Mouse (Mus musculus): ENCODE measurements around the gene Pde1c. TPM values are rescaled to one million over a fixed set of nuclear protein-coding genes. Genes with fewer than 3 reads are reported as not detected.
"Not testable (repeated sequence)": the region's sequence is repeated elsewhere in the genome, so short reads cannot be mapped to it uniquely, and the experiment has no call there.

Gene Pde1c
- 3.5 and 3.9 TPM in 2 replicates for polyA plus RNA-seq (2016; fragmentation: Nextera tagmentation; extraction: Ambion mirVana)

DNA sequence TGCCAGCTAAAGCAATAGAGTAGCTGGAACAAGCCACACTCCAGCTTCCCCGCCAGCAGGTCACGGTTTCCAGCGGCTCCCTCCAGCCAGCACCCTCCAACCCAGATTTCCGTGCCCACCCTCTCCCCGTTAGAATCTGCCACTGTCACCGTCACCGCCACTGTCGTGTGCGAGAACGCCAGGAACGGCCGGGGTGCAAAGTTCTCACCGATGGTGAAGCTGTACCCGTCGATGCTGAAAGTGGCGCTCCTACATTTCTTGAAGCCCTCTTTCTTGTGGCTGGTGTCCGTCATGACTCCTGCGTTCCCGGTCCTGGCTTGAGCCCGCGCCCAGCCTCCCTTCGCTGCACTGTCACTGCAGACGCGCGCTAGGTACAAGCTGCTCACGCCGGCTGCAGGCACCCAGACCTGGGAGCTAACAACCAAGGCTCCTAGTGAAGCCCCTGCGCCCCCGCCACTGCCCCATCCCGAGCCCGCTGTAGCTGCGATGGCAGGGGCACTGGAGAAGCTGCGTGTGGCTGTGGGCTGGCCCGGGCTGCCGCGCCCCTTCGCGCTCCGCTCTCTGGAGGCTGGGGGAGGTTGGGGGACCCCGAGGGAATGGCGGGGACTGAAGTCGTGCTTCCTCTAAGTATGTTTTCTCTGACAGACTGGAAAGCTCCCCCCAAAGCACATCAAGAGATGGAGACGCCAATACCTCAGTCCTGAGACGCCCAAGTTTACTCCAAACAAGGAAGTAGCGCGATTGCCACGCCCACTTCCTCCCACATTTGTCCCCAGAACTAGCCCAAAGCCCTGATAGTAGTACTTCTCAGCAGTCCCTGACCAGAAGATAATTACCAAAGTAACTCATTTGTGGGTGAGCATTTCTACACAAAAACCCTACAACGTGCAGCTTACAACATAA is at the start of gene Pde1c:
Gene Pde1c (minus strand): TSS at position 634 of the 903 bp plus-strand sequence.
- Histone ChIP-seq H3K27me3 (ENCODE audit: insufficient read depth, poor library complexity, severe bottlenecking) (peaks cover 8% of the 10 kb centered on the region), H3K4me1 (replicated peaks) (peaks cover 6% of the 10 kb centered on the region; the same call in 1 of the 2 replicates), H3K27ac (peak within 1 kb of the TSS; percentile 80), H3K36me3 (no peaks in the 10 kb centered on the region), H3K4me3 (peak within 1 kb of the TSS; percentile 77), H3K9me3 (no peaks in the 10 kb centered on the region)
- under 1% methylated on average over 48 of the region's 48 CpGs for WGBS
- DNase-seq (ENCODE audit: low spot score), result peak; percentile 54

DNA sequence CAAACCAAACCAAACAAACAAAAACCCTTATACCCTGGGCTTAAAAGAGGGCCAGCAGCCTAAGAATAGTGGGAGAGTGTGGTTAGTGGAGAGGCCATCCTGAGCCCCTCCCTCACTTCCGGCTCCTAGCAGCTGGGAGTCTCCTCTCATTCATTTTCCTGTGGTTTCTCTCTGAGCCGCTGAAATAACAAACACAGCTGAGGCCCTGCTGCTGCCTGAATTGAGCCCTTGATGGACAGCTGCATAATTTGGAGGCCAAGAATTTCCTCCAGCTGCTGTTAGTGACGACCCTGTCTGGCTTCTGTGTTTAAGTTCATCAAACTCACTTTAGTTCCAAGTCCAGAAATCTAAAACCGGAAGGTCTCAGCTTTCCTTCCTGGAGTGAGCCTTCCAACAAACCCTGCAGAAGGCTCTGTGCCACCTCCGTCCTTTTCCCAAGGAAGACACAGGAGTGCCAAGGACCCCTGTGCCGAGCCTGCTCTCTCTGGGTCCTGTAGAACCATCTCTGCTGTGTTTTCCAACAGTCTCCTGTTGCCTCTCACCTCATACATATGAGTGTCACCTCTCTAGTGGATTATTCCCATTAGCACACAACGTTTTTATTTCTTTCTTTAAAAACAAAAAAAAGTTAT is 48.2 kb upstream of the Pde1c start:
- Histone ChIP-seq H3K27me3 (ENCODE audit: insufficient read depth, poor library complexity, severe bottlenecking) (no peaks in the 10 kb centered on the region), H3K4me3 (no peak overlapping the region), H3K36me3 (no peaks in the 10 kb centered on the region), H3K4me1 (replicated peaks) (peaks cover 25% of the 10 kb centered on the region), H3K9me3 (no peaks in the 10 kb centered on the region), H3K27ac (peak overlapping the region; percentile 83)
- DNase-seq (ENCODE audit: low spot score), result peak; percentile 75
- 18% methylated on average over 7 of the region's 7 CpGs for WGBS

DNA sequence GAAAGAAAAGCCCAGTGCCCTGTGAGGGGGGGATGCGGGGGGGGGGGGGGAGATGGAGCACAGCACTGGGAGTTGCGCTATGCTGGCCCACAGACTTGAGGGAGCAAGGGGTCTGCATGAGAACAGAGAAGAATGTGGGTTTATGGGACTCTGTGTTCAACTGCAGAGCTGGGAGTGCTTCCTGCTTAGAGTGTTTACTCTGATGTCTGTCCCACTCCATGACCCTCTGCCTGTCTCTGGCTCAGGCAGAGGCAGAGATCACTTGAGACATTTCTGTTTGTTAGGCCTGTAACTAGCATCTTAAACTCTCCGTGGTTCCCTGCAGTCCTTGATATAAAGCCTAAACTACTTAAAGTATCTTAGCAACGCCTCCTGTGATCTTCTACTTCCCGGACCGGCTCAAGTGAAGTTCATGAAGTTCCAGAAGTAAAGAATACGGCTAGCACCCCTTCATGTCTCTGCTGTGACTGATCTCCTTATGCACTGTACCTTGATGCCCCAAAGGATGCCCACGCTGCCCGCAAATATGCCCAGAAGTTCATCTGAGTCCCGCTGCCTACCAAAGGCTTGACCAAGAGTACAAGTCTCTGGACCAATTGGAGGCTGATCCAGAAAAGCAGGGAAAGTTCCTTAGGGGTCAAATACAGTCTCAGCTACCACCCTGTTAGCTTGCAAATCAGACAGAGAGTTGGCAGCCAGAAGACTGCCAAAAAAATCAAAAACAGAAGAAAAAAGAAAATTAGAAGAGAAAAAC is 47.5 kb upstream of the Pde1c start:
- H3K4me1 ChIP-seq (replicated peaks), result peaks cover 25% of the 10 kb centered on the region
- WGBS, result 74% methylated on average over 10 of the region's 10 CpGs
- H3K36me3 ChIP-seq, result no peaks in the 10 kb centered on the region
- no peaks in the 10 kb centered on the region for H3K9me3 ChIP-seq
- peak overlapping the region; percentile 83 for H3K27ac ChIP-seq
- no peak for DNase-seq (ENCODE audit: low spot score)
- no peak overlapping the region for H3K4me3 ChIP-seq
- H3K27me3 ChIP-seq (ENCODE audit: insufficient read depth, poor library complexity, severe bottlenecking), result no peaks in the 10 kb centered on the region

DNA sequence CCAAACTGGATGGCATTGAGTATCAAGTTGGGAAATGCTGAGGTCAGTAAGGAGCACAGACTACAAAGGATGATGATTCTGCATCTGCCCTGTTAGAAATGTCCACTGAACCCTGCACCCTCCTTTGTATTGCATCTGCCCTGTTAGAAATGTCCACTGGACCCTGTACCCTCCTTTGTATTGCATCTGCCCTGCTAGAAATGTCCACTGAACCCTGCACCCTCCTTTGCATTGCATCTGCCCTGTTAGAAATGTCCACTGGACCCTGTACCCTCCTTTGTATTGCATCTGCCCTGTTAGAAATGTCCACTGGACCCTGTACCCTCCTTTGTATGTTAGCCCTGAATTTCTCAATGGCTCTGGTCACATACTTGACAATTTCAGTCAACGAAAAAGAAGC is 40.6 kb upstream of the Pde1c start:
- not testable (repeated sequence) for H3K9me3 ChIP-seq; H3K27me3 ChIP-seq (ENCODE audit: insufficient read depth, poor library complexity, severe bottlenecking); H3K4me3 ChIP-seq; H3K36me3 ChIP-seq; H3K27ac ChIP-seq; DNase-seq (ENCODE audit: low spot score); H3K4me1 ChIP-seq (replicated peaks)
- 70% methylated on average over 1 of the region's 1 CpGs for WGBS

DNA sequence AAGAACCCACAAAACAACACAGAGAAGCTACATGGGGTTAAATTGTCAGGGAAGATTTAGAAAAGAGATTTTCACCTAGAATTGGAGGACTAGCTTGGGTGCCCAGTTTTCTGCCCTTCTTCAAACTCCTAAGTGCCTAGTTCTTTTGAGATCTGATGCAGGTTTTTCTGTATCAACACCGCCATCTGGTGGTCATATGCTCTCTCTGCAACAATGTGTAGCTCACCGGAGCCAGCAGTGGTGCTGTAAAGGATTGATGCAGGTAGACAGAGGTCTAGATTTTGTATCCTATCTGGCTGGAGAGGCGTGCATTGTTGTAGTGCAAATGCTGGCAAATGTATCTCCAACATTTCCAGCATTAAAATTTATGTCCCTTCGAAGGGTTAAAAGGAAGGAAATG is 39.4 kb upstream of the Pde1c start:
- H3K9me3 ChIP-seq, result no peaks in the 10 kb centered on the region
- H3K36me3 ChIP-seq, result no peaks in the 10 kb centered on the region
- H3K27ac ChIP-seq, result no peak overlapping the region
- H3K4me1 ChIP-seq (replicated peaks), result no peaks in the 10 kb centered on the region
- no peak overlapping the region for H3K4me3 ChIP-seq
- 4% methylated on average over 4 of the region's 4 CpGs for WGBS
- no peaks in the 10 kb centered on the region for H3K27me3 ChIP-seq (ENCODE audit: insufficient read depth, poor library complexity, severe bottlenecking)
- peak; percentile 74 for DNase-seq (ENCODE audit: low spot score)

DNA sequence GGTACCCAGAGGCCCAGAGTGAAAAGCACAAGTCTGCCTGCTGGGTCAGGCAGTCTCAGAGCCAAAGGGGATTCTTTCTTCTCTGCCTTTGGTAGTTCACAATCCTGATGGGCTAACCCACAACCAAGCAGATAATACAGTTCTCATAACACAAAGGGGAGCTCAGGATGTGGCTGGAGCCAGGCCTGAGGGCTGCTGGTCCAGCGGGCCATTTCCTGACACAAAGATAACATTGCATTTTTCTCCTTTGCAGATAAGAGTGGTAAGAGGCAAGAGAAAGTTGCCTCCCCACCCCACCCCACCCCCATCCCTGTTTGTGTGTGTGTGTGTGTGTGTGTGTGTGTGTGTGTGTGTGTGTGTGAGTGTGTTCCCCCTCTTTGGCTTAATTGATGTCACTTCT is 10.7 kb upstream of the Pde1c start:
- no peak for DNase-seq (ENCODE audit: low spot score)
- no peak overlapping the region for H3K4me3 ChIP-seq
- no peaks in the 10 kb centered on the region for H3K4me1 ChIP-seq (replicated peaks)
- no peaks in the 10 kb centered on the region for H3K9me3 ChIP-seq
- no peak overlapping the region for H3K27ac ChIP-seq
- H3K27me3 ChIP-seq (ENCODE audit: insufficient read depth, poor library complexity, severe bottlenecking), result no peaks in the 10 kb centered on the region
- no peaks in the 10 kb centered on the region for H3K36me3 ChIP-seq
- WGBS, result 56% methylated on average over 1 of the region's 1 CpGs

DNA sequence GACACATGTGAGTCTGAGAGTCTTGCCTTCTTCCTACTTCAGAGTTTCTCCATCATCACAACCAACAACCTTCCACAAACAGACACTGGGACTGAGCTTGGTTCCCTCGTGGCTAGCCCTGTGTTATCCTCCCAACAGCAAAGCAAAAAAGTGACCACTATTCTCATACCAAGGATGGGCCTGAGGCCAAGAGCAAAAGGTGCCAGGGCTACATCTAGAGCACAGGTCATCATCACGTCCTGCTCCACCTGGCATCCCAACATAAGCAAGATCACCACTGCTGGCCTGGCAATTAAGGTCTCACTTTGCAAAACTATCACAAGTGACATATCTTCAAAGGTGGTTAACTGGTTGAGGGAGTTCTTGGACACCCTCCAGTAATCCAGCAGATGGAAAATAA is 8.0 kb downstream of the Pde1c start:
- no peaks in the 10 kb centered on the region for H3K27me3 ChIP-seq (ENCODE audit: insufficient read depth, poor library complexity, severe bottlenecking)
- no peak overlapping the region for H3K27ac ChIP-seq
- no peaks in the 10 kb centered on the region for H3K36me3 ChIP-seq
- H3K4me1 ChIP-seq (replicated peaks), result no peaks in the 10 kb centered on the region
- H3K9me3 ChIP-seq, result no peaks in the 10 kb centered on the region
- no peak overlapping the region for H3K4me3 ChIP-seq
- no peak for DNase-seq (ENCODE audit: low spot score)
- WGBS, result 78% methylated on average over 2 of the region's 2 CpGs

DNA sequence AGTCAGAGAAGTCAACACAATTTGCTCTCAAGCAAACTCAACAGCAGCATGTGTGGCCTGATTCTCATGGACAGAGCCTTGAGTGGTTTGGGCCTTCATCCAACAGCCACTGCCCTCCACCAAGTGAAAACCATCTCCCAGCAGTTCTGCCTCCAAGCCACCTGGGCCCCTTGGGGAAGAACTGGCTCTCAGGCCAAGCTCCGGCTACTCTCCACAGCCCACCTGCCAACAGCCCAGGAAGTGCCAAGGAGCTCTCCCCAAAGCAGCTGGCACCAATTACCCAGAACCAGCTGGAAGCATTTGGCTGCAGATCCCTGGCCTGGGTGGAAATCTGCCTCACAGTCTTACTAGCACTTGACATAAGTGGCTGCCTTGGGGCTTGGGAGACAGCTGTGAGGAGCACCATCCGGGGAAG is 8.4 kb downstream of the Pde1c start:
- no peaks in the 10 kb centered on the region for H3K27me3 ChIP-seq (ENCODE audit: insufficient read depth, poor library complexity, severe bottlenecking)
- no peak for DNase-seq (ENCODE audit: low spot score)
- WGBS, result 87% methylated on average over 2 of the region's 2 CpGs
- H3K4me1 ChIP-seq (replicated peaks), result no peaks in the 10 kb centered on the region
- H3K9me3 ChIP-seq, result no peaks in the 10 kb centered on the region
- H3K4me3 ChIP-seq, result no peak overlapping the region
- H3K27ac ChIP-seq, result no peak overlapping the region
- no peaks in the 10 kb centered on the region for H3K36me3 ChIP-seq

DNA sequence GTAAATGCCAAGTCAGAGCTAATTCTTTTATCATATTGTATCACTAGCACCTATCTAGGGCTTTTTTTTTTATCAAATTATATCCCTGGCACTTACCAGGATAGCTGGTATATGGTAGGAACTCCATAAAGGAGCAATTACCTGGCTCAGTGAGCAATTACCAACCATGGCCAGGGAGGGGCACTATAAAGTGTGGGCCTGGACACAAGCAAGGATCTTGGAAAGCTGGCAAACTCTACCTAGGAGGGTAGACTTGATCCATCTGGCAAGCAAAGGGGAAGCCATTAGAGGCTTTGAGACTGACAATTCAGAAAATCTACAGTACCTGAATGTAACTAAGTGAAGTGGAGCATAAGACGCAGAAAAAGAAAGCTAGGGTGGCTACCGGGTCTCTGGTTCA is 10.2 kb downstream of the Pde1c start:
- no peak overlapping the region for H3K4me3 ChIP-seq
- no peaks in the 10 kb centered on the region for H3K9me3 ChIP-seq
- no peaks in the 10 kb centered on the region for H3K4me1 ChIP-seq (replicated peaks)
- H3K36me3 ChIP-seq, result no peaks in the 10 kb centered on the region
- no peaks in the 10 kb centered on the region for H3K27me3 ChIP-seq (ENCODE audit: insufficient read depth, poor library complexity, severe bottlenecking)
- no peak overlapping the region for H3K27ac ChIP-seq
- WGBS, result 90% methylated on average over 2 of the region's 2 CpGs
- no peak for DNase-seq (ENCODE audit: low spot score)

DNA sequence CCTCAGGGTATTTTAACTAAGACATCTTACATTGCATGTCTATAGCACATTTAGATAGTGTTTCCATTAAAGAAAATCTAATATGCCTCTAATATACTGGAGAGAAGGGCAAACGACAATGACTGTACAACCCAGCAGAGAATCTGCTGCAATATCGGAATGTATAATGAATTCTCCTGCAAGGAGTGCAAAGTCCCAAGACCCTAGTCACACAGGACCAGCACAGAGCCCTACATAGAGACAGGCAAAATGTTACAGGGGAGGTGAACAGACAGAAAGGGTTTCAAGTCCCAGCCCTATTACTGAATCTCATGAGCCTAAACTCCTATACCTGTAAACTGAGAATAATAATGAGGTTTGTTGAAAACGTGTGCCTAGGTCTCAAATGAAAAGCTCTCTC is 13.1 kb downstream of the Pde1c start:
- H3K4me1 ChIP-seq (replicated peaks), result no peaks in the 10 kb centered on the region
- no peaks in the 10 kb centered on the region for H3K27me3 ChIP-seq (ENCODE audit: insufficient read depth, poor library complexity, severe bottlenecking)
- WGBS, result 80% methylated on average over 3 of the region's 3 CpGs
- H3K36me3 ChIP-seq, result no peaks in the 10 kb centered on the region
- no peak for DNase-seq (ENCODE audit: low spot score)
- H3K4me3 ChIP-seq, result no peak overlapping the region
- no peak overlapping the region for H3K27ac ChIP-seq
- no peaks in the 10 kb centered on the region for H3K9me3 ChIP-seq

DNA sequence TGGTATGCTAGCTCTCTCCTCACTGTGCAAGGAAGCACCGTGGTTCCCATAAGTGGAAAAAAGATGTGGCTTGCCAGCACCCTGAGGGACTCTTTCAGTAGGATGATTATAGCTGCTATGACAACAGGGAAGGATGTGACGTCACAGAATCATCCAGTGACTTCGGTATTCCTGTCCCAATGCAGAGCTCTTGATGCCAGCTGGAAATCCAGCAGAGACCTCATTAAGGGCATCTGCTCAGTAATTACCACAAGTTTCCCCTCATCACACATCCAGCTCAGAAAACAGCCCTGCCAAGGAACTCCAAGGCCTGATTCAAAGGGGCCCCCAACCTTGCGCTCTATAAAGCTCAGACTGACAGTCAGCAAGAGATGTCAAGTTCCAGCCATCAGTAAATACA is 13.5 kb downstream of the Pde1c start:
- H3K4me1 ChIP-seq (replicated peaks), result no peaks in the 10 kb centered on the region
- H3K4me3 ChIP-seq, result no peak overlapping the region
- DNase-seq (ENCODE audit: low spot score), result no peak
- H3K27me3 ChIP-seq (ENCODE audit: insufficient read depth, poor library complexity, severe bottlenecking), result no peaks in the 10 kb centered on the region
- WGBS, result 64% methylated on average over 4 of the region's 4 CpGs
- H3K36me3 ChIP-seq, result no peaks in the 10 kb centered on the region
- H3K27ac ChIP-seq, result no peak overlapping the region
- H3K9me3 ChIP-seq, result no peaks in the 10 kb centered on the region

DNA sequence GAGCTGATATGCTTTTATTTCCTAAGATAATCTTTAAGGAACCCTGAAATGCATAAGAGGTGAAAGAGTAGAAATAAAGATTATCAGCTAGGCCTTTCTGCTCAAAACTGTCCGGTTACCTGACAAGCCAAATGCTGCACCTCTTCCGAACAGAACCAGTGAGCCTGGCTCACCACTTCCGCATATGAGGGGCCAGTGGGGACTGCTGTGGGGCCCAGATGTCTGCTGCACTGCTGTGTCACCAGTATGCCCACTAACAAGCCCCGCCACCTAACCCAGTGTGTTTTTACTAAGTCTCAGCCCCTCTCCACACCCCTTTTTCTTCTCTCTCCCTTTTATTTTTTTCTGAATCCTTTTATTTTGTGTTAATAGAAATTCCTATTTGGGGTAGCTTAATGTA is 17.9 kb downstream of the Pde1c start:
- Histone ChIP-seq H3K36me3 (no peaks in the 10 kb centered on the region), H3K4me3 (no peak overlapping the region), H3K4me1 (replicated peaks) (no peaks in the 10 kb centered on the region), H3K9me3 (no peaks in the 10 kb centered on the region), H3K27me3 (ENCODE audit: insufficient read depth, poor library complexity, severe bottlenecking) (no peaks in the 10 kb centered on the region), H3K27ac (no peak overlapping the region)
- DNase-seq (ENCODE audit: low spot score), result no peak
- 84% methylated on average over 4 of the region's 4 CpGs for WGBS

DNA sequence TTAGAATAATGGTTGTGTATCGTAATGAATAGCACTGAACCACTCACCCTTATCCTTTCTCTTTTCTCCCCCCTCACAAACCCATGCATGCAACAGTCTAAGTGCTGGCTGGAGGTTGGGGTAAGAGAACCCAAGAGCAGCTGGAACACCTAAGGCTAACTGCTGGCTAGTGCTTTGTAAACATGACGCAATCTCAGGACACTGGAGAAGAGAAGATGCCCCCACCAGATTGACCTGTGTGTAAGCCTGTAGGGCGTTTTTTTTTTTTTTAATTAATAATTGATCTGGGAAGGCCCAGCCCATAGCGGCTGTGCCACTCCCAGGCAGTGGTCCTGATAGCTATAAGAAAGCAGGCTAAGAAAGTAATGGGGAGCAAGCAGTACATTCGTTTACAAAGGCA is 28.7 kb downstream of the Pde1c start:
- Histone ChIP-seq H3K27me3 (ENCODE audit: insufficient read depth, poor library complexity, severe bottlenecking) (no peaks in the 10 kb centered on the region), H3K4me1 (replicated peaks) (no peaks in the 10 kb centered on the region), H3K36me3 (no peaks in the 10 kb centered on the region), H3K9me3 (no peaks in the 10 kb centered on the region), H3K4me3 (no peak overlapping the region), H3K27ac (no peak overlapping the region)
- 80% methylated on average over 5 of the region's 5 CpGs for WGBS
- DNase-seq (ENCODE audit: low spot score), result no peak

All from hindbrain, embryonic 10.5 days (tissue).